Mouse (Mus musculus) right cerebral cortex, postnatal 10 days (tissue): ENCODE measurements around the gene Olfr715.
"Not testable (repeated sequence)": the region's sequence is repeated elsewhere in the genome, so short reads cannot be mapped to it uniquely, and the experiment has no call there.

Experiments used
- DNase-seq, 2 experiments: peaks; one replicate each; pipeline ENCODE4 v3.0.0; 2021; ENCODE audit warnings: low spot score in 2 of 2

Gene Olfr715

GRCm38 (mm10) chr7:107130983-107131382, at the start of gene Olfr715:
Gene Olfr715, minus strand, starts transcription at chr7:107131083.
- not testable (repeated sequence) for DNase-seq

- no peak for DNase-seq
Measured at GRCm38 (mm10) chr7:107180406-107180805, 49.5 kb upstream of the Olfr715 start.

- DNase-seq, result no peak
Measured at GRCm38 (mm10) chr7:107166690-107167089, 35.8 kb upstream of the Olfr715 start, which contains the start of gene Nlrp14. Gene Nlrp14, plus strand, starts transcription at chr7:107166990.

GRCm38 (mm10) chr7:107138027-107138426, 7.1 kb upstream of the Olfr715 start, which contains the start of gene Olfr716:
Gene Olfr716, plus strand, starts transcription at chr7:107138327.
- not testable (repeated sequence) for DNase-seq

- not testable (repeated sequence) for DNase-seq
Measured at GRCm38 (mm10) chr7:107110269-107110668, 20.6 kb downstream of the Olfr715 start, which contains the start of gene Olfr715b. Gene Olfr715b, minus strand, starts transcription at chr7:107110369.

GRCm38 (mm10) chr7:107092920-107093319, 38.0 kb downstream of the Olfr715 start, which contains the start of gene Olfr17:
Gene Olfr17, plus strand, starts transcription at chr7:107093220.
- DNase-seq, result no peak
